In the genomic region with DNA sequence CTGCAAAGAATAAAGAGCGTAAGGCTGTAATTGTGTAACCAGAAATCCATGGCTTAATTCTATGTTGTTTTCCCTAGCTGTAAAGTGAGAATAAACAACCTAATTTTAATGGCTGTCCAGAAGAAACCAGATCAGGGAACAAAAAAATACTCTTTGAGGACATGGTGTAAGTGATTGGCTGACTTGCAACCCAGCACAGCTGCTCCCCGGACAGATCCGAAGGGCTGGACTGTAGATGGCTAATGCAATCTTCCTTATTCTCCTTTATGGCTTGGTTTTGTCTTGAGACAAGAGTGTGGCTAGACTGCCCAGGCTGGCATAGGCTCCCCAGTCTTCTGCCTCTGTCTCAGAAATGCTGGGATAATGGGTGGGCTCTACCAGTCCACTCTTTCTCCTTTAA, we compare ENCODE assay signal across 9 mouse cellular contexts. TPM values are rescaled to one million over a fixed set of nuclear protein-coding genes. Genes with fewer than 3 reads are reported as not detected.
DNase-seq lines count a peak whose midpoint lies in the region; ATAC-seq and TF ChIP-seq lines count a peak whose summit lies in the region.
"Had no signal": no experiment of that assay in that cellular context is flagged by ENCODE, and none has a peak within 500 bp of the region (broad histone marks: within the 10 kb centered on the region; RNA-seq: fewer than 3 reads in every experiment).

No protein-coding gene starts in this region.

- peaks cover 27% of the 10 kb centered on the region for H3K4me1 ChIP-seq in limb, embryonic 12.5 days (replicated peaks)
- H3K4me1 ChIP-seq in limb, embryonic 10.5 days = peaks cover 41% of the 10 kb centered on the region
- peaks cover 20% of the 10 kb centered on the region for H3K4me1 ChIP-seq in embryonic facial prominence, embryonic 15.5 days

- peak overlapping the region; percentile 88 for H3K4me3 ChIP-seq in gastrocnemius, adult 2 months
- H3K4me3 ChIP-seq in limb, embryonic 12.5 days (replicated peaks) = no peak overlapping the region; the same call in 1 of the 2 replicates
- no peak overlapping the region for H3K4me3 ChIP-seq in limb, embryonic 10.5 days
- peak overlapping the region; percentile 73; the same call in 1 of the 2 replicates for H3K4me3 ChIP-seq in embryonic facial prominence, embryonic 15.5 days (replicated peaks)

- DNase-seq in gastrocnemius, adult 2 months = peak; percentile 58
- no peak for DNase-seq in gastrocnemius, postnatal 25 days
- DNase-seq in limb, embryonic 10.5 days (ENCODE audit: low spot score) = no peak
- DNase-seq in lung, postnatal 10 days = peak; percentile 63
- no peak for DNase-seq in right cerebral cortex, postnatal 10 days (ENCODE audit: low spot score in 2 of 2)
- DNase-seq: adrenal gland, adult 8-10 months had no signal

- peak overlapping the region; percentile 75 for H3K4me2 ChIP-seq in limb, embryonic 12.5 days
- 0 out of 2 replicates have a peak overlapping the region, but pooled peaks have one; percentile 81 for H3K4me2 ChIP-seq in embryonic facial prominence, embryonic 15.5 days (replicated peaks)

- intact Hi-C loops in gastrocnemius, adult 2 months (cut with DNase I) = loop anchor here (10.0 kb wide), 1 partner anchor 227 kb away; a partner anchor contains a TSS

- H3K27ac ChIP-seq in gastrocnemius, adult 2 months = peak overlapping the region; percentile 97
- H3K27ac ChIP-seq in limb, embryonic 12.5 days = 0 out of 2 replicates have a peak overlapping the region, but pooled peaks have one; percentile 23
- no peak overlapping the region for H3K27ac ChIP-seq in limb, embryonic 10.5 days
- no peak overlapping the region for H3K27ac ChIP-seq in embryonic facial prominence, embryonic 15.5 days (replicated peaks)

- WGBS in limb, embryonic 12.5 days = 87% methylated on average over 3 of the region's 3 CpGs
- WGBS in limb, embryonic 10.5 days = 93% methylated on average over 3 of the region's 3 CpGs
- WGBS in embryonic facial prominence, embryonic 15.5 days = 80% methylated on average over 3 of the region's 3 CpGs

- H3K9ac ChIP-seq in limb, embryonic 12.5 days (replicated peaks) = no peak overlapping the region
- no peak overlapping the region for H3K9ac ChIP-seq in embryonic facial prominence, embryonic 15.5 days

- no peak for ATAC-seq in limb, embryonic 12.5 days (ENCODE audit: insufficient number of reproducible peaks, insufficient read depth, low FRiP score, low TSS enrichment, low read depth)
- ATAC-seq in embryonic facial prominence, embryonic 15.5 days (ENCODE audit: insufficient number of reproducible peaks, low FRiP score, low TSS enrichment, low read depth) = no peak
- ATAC-seq in inflammation-experienced regulatory T-cells, adult 6 months = no peak

- H3K27me3 ChIP-seq in limb, embryonic 12.5 days = no peaks in the 10 kb centered on the region
- H3K27me3 ChIP-seq in limb, embryonic 10.5 days (ENCODE audit: low read depth, poor library complexity, severe bottlenecking) = no peaks in the 10 kb centered on the region
- H3K27me3 ChIP-seq in embryonic facial prominence, embryonic 15.5 days = no peaks in the 10 kb centered on the region

- H3K9me3 ChIP-seq in limb, embryonic 12.5 days = no peaks in the 10 kb centered on the region
- no peaks in the 10 kb centered on the region for H3K9me3 ChIP-seq in limb, embryonic 10.5 days (replicated peaks)
- no peaks in the 10 kb centered on the region for H3K9me3 ChIP-seq in embryonic facial prominence, embryonic 15.5 days (replicated peaks)

- no peak for TF ChIP-seq CTCF in gastrocnemius, adult 2 months (IDR thresholded peaks at IDR 0.05)

- no peaks in the 10 kb centered on the region for H3K36me3 ChIP-seq in limb, embryonic 12.5 days
- H3K36me3 ChIP-seq in limb, embryonic 10.5 days = no peaks in the 10 kb centered on the region
- no peaks in the 10 kb centered on the region for H3K36me3 ChIP-seq in embryonic facial prominence, embryonic 15.5 days

RNA-seq across cellular contexts. Expression of a gene that starts 1.4 kb away (rescaled TPM):
- 100 to 1,000 TPM in 1 of 2 experiments, 10 to 100 TPM in 1; 41.6 to 104 TPM for total RNA-seq in gastrocnemius, adult 2 months (2021)
- 10 to 100 TPM; 43.2 to 49.2 TPM for total RNA-seq in gastrocnemius, postnatal 25 days (2021)
- 7.0 and 10.0 TPM in 2 replicates for polyA plus RNA-seq in limb, embryonic 12.5 days (2016; fragmentation: Nextera tagmentation; extraction: Ambion mirVana)
- 4.5 and 5.6 TPM in 2 replicates for polyA plus RNA-seq in limb, embryonic 10.5 days (2016; fragmentation: Nextera tagmentation; extraction: Ambion mirVana)
- polyA plus RNA-seq in embryonic facial prominence, embryonic 15.5 days (2015; fragmentation: Nextera tagmentation; extraction: Ambion mirVana) = 12.1 and 12.2 TPM in 2 replicates
- polyA plus RNA-seq in inflammation-experienced regulatory T-cells, adult 6 months (2017; shearing (Covaris generic)) = 1 to 10 TPM; 4.1 to 5.9 (median 5.0) TPM

RNA-seq across cellular contexts. Expression of a gene that starts 52.6 kb away (rescaled TPM):
- total RNA-seq in gastrocnemius, adult 2 months (2021) = 10 to 100 TPM in 1 of 2 experiments, 1 to 10 TPM in 1; 5.5 to 16.1 TPM
- 1 to 10 TPM; 5.2 to 8.2 TPM for total RNA-seq in gastrocnemius, postnatal 25 days (2021)
- polyA plus RNA-seq in limb, embryonic 12.5 days (2016; fragmentation: Nextera tagmentation; extraction: Ambion mirVana) = 17.7 and 19.1 TPM in 2 replicates
- polyA plus RNA-seq in limb, embryonic 10.5 days (2016; fragmentation: Nextera tagmentation; extraction: Ambion mirVana) = 13.7 and 18.8 TPM in 2 replicates
- 17.5 and 18.2 TPM in 2 replicates for polyA plus RNA-seq in embryonic facial prominence, embryonic 15.5 days (2015; fragmentation: Nextera tagmentation; extraction: Ambion mirVana)
- 1 to 10 TPM; 1.7 to 8.9 (median 7.9) TPM for polyA plus RNA-seq in inflammation-experienced regulatory T-cells, adult 6 months (2017; shearing (Covaris generic))

Comparison
In these comparisons a context has a peak if more than half of its experiments do, and no peak if none do; other contexts are left out.
1. DNase-seq: peak in gastrocnemius, adult 2 months (single experiment) and lung, postnatal 10 days (single experiment); none in gastrocnemius, postnatal 25 days (single experiment), limb, embryonic 10.5 days (single experiment) and right cerebral cortex, postnatal 10 days (0 of 2).
2. H3K27ac ChIP-seq: peak in gastrocnemius, adult 2 months (single experiment) and limb, embryonic 12.5 days (single experiment); none in limb, embryonic 10.5 days (single experiment) and embryonic facial prominence, embryonic 15.5 days (single experiment).
3. H3K4me3 ChIP-seq: peak in gastrocnemius, adult 2 months (single experiment) and embryonic facial prominence, embryonic 15.5 days (single experiment); none in limb, embryonic 12.5 days (single experiment) and limb, embryonic 10.5 days (single experiment).